Mouse (Mus musculus) adrenal gland, postnatal 36 days (tissue): ENCODE measurements at regions not wholly inside any gene's neighbourhood (a gene's known extent, or its start where the extent isn't known, plus 50 kb on each side); places are given as distances from the start of the nearest gene placed in this dataset.
A peak's percentile ranks its signal among the peaks of the same experiment; 100 is the strongest.

Experiments
- DNase-seq, 2 experiments: peaks; one replicate each; pipeline ENCODE4 v3.0.0; 2021; ENCODE audit warnings: mixed read lengths in 1 of 2

DNA sequence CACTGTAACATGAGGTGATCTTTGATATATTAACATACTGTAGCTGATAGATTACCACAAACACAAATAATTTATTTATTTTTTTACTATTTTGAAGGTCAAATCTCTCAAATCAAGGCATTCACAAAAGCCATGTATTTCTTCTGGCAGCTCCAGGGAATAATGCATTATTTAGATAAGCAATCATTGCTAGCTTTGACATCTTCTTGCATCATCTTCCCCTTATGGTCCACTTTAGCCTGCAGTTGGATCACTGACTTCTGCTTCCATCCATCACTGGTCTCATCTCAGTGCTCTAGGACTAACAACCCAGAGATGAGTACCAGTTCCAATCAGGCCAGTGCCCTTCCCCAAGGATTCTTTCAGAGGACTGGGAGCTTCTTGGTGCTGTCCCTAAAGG is 95.3 kb upstream of the Actbl2 start:
- DNase-seq: no peak

DNA sequence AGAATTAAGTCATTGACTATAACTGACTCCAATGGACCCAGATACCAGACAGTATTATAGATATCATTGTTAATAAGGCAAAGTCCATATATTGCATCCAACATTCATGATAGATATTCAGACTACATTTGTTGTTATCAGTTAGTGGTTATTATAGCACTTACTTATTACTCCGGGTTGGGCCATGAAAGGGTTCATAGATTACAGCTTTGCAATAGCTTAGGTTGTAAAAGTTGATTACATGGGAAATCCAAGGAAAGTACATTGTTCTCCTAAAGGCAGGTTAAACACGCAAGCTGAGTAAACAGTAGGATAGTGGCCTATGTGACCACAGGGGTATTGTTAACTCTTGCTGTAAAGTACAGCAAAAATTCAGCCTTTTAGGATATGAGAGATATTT is 89.3 kb upstream of the Actbl2 start:
- no peak for DNase-seq

DNA sequence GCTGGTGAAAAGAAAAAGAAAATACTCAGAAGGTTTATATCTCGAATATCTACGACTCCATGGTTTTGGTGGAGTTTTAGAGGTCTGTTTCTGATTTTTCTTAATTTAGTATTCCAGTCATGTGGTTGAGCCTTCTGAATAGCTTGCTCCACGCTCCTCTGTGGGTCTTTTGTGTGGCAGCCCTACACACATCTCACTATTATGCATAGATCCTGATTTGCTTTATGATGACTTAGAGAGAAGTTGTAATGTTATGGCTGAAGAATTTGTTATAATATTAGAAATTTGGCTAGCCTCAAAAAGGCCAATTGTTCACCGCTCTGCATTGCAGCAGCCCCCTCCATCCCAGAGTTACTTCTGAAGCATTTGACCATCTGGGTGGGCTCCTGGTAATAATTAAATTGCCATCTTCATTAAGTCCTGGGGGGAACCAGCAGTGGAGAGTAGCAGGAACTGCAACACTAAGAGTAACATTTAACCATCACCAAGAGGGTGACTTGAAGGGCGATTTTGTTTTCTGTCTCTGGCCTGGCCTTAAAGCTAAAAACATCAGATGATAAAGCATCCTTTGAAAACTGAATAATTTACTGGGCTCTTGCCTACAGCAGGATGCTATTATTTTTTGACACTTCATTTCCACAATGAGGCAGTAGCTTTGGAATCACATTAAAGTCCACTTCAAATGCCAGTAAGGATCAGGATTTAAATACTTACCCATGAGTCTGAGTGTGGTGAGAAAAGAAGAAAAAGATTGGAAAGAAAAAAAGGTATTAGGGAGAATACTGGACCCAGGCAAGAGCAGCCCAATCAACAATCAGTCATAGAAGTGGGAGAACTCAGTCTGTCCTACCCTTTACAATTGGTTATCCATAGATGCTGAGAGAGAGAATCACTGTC is 84.3 kb upstream of the Actbl2 start:
- DNase-seq: no peak

DNA sequence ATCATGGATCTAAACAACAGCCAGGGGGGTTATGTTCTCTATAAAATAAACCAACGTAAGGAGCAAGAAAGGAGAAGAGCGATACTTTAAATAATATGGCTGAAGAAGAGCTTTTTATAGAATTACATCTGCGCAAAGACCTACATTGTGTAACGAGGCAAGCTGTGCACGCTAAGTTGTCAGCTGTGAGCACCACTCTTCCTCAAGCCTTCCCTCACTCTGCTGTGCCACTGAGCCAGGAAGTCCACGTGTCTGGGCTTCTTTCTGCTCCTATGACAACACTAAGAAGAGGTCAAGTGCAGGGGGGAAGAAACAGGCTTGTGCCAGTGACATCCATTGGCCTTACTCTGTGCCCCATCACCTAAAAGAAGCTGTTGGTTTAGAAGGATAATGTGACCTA is 75.6 kb upstream of the Actbl2 start:
- no peak for DNase-seq

DNA sequence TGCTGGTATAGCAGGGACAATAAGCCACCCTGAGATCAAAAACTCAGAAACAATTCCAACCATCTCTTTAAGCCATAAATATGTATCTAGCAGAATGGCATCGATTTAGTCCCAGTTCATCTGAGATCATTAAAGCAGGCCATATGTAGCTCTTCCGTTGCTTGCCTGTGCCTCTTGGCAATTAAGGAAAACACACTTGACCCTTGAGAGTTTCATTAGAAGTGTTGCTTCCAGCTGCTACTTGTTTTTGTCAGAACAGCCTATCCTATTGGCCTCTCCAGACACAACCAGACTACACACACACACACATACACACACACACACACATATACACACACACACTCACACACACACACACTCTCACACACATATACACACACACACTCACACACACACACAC is 71.5 kb upstream of the Actbl2 start:
- no peak for DNase-seq

DNA sequence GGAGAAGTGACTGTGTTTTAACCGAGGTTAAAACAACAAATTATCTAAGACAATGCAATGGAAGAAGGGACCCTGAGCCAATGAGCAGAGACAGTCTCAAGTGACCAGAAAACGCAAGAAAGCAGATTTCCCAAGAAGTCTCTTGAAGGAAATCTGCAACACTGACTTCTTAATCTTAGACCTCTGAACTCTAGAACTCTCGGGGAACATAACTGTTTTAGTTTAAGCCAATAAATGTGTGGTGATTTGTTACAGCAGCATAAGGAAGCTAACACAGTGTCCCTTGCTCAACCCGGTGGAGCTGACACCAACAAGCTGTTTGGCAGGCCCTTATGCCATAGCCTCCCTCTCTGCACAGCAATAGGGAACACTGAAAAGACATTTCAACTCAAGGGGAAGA is 69.0 kb upstream of the Actbl2 start:
- no peak for DNase-seq

DNA sequence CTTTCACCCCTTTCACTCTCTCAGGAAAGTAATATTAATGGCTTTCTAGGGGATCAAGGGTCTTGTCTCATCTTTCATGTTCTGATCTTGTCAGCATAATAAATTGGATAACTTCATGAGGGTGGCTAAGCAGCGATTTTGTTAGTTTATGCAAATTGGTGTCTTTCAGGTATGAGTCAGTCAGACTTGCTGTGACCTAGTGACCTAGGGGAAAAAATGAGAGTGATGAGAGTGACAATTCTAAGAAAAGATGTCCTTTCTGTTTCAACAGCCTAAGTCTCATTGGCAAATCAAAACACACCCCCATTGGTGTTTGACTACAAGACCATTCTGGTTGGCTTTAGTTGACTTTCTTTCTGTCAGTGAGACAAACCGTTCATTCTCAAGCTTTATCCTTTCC is 68.0 kb upstream of the Actbl2 start:
- no peak for DNase-seq

DNA sequence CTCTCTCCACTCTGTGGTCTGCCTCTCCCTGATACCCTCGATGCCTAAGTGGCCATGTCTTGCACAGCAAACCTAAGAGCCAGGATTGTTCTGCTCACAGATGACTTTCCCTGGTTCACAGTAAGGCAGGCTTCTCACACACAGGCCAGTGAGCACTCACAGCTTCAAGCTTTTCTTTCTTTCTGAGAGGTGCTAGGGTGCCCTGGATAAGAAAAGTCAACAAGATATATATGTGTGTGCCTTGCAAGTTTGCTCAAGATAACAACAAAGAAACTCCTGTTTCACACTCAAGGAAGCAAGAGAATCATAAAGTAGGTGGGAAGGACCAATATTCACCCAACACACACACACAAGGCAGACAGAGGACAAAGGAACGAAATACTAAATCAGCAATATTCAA is 60.9 kb upstream of the Actbl2 start:
- no peak for DNase-seq

DNA sequence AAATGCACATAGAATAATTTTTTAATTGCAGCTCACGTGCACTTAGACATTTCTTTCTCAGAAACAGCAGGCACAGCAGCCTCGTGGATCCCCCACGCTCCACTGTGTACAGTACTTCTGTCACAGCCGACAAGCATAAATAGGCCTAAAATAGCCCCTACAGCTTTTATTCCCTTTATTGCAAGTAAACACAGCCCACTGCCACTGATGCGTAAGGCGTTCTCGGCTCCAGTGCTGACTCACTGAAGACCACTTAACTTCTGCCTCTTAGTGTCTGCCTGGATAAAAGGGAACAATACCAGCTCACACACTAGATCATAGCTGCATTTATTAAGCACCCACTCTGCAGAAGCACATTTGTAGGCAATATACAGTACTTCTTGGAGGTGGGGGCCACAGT is 60.5 kb upstream of the Actbl2 start:
- no peak for DNase-seq

DNA sequence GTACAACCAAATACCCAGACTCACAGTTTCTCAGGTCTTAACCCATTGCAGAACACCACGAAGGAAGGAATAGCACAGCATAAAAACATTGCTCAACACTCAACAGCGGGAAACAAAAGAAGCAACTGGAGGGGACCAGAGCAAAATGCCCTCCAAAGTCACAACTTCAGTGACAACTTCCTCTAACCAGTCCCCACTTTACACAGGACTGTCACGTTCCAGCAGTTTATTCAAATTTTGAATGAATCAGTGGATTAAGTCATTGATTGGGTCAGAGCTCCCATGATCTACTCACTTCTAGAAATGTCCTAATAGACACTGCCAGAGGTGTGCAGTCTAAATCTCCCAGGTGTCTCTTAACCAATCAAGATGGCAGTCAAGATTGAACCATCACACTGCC is 53.3 kb upstream of the Actbl2 start:
- DNase-seq: no peak

DNA sequence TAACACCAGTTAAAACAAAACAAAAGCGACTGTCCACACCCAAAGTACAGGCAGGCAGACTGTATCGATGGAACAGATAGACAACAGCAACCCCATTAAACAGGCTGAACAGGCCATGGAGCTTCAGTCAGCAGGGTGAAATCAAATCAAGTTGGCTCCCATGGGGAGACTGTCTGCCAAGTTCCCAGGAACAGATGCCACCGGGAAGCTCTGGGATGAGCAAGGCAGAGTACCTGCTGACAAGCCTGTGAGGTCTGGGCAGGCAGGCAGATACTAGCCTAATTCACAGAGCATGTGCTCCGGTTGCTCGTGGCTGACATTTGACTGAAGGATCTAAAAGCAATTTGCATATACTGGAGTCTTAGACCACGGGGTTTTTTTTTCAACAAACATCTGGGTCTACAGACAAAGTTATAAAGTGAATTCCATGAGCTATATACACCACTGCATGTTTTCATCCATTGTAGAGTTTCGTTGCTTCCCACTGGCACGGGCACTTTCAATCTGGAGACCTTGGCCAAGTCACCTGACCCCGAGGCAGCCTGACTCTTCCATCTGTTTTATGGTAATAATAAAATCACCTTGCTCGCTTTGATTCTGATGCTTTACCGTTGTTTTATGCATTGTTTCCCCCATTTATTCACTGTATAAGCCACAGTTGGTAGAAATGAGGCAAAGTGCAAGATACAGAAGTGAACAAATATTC is 50.1 kb upstream of the Actbl2 start:
- peak in 1 of 2 experiments; percentile 2 for DNase-seq
